Mouse (Mus musculus): Measurements from ENCODE around the gene Slc37a3.
A peak's percentile ranks its signal among the peaks of the same experiment; 100 is the strongest.
"Not testable (repeated sequence)": the region's sequence is repeated elsewhere in the genome, so short reads cannot be mapped to it uniquely, and the experiment has no call there.

The Slc37a3 gene

GRCm38 (mm10) chr6:39379224-39379623, 1.7 kb upstream of the Slc37a3 start:
- DNase-seq (ENCODE audit: low spot score in 2 of 2): peak; percentile 56 to 62

GRCm38 (mm10) chr6:39378161-39378835, 823 bp upstream of the Slc37a3 start:
- DNase-seq (ENCODE audit: low spot score in 2 of 2): not testable (repeated sequence)

- no peak for DNase-seq (ENCODE audit: low spot score in 2 of 2)
These were observed 700 bp downstream of the Slc37a3 start for GRCm38 (mm10) chr6:39376775-39377174.

GRCm38 (mm10) chr6:39373301-39373955, 4.0 kb downstream of the Slc37a3 start:
- no peak for DNase-seq (ENCODE audit: low spot score in 2 of 2)

- peak; percentile 20 to 28 for DNase-seq (ENCODE audit: low spot score in 2 of 2)
These were observed 4.7 kb downstream of the Slc37a3 start for GRCm38 (mm10) chr6:39372727-39373126.

- DNase-seq (ENCODE audit: low spot score in 2 of 2): no peak
These were observed 5.4 kb downstream of the Slc37a3 start for GRCm38 (mm10) chr6:39372042-39372441.

- no peak for DNase-seq (ENCODE audit: low spot score in 2 of 2)
These were observed 7.8 kb downstream of the Slc37a3 start for GRCm38 (mm10) chr6:39369631-39370030.

- DNase-seq (ENCODE audit: low spot score in 2 of 2): no peak
These were observed 14.8 kb downstream of the Slc37a3 start for GRCm38 (mm10) chr6:39362684-39363083.

GRCm38 (mm10) chr6:39359207-39359606, 18.3 kb downstream of the Slc37a3 start:
- not testable (repeated sequence) for DNase-seq (ENCODE audit: low spot score in 2 of 2)

GRCm38 (mm10) chr6:39348946-39349345, 28.5 kb downstream of the Slc37a3 start:
- DNase-seq (ENCODE audit: low spot score in 2 of 2): no peak

- no peak for DNase-seq (ENCODE audit: low spot score in 2 of 2)
These were observed 29.3 kb downstream of the Slc37a3 start for GRCm38 (mm10) chr6:39347880-39348814.

- DNase-seq (ENCODE audit: low spot score in 2 of 2): no peak
These were observed 30.4 kb downstream of the Slc37a3 start for GRCm38 (mm10) chr6:39346991-39347501.

- DNase-seq (ENCODE audit: low spot score in 2 of 2): no peak
These were observed 32.0 kb downstream of the Slc37a3 start for GRCm38 (mm10) chr6:39345430-39345829.

GRCm38 (mm10) chr6:39344020-39344419, 33.5 kb downstream of the Slc37a3 start:
- peak; percentile 72 to 84 for DNase-seq (ENCODE audit: low spot score in 2 of 2)

- DNase-seq (ENCODE audit: low spot score in 2 of 2): peak in 1 of 2 experiments; percentile 19
These were observed 35.7 kb downstream of the Slc37a3 start for GRCm38 (mm10) chr6:39341798-39342197.

GRCm38 (mm10) chr6:39338359-39338758, 39.1 kb downstream of the Slc37a3 start:
- no peak for DNase-seq (ENCODE audit: low spot score in 2 of 2)

GRCm38 (mm10) chr6:39334873-39335272, 42.6 kb downstream of the Slc37a3 start:
- no peak for DNase-seq (ENCODE audit: low spot score in 2 of 2)

GRCm38 (mm10) chr6:39334224-39334623, 43.3 kb downstream of the Slc37a3 start:
- DNase-seq (ENCODE audit: low spot score in 2 of 2): peak; percentile 78 to 79

GRCm38 (mm10) chr6:39331998-39332700, 45.3 kb downstream of the Slc37a3 start:
- DNase-seq (ENCODE audit: low spot score in 2 of 2): no peak

- no peak for DNase-seq (ENCODE audit: low spot score in 2 of 2)
These were observed 46.5 kb downstream of the Slc37a3 start for GRCm38 (mm10) chr6:39330981-39331380.

GRCm38 (mm10) chr6:39320286-39320685, 57.2 kb downstream of the Slc37a3 start:
- no peak for DNase-seq (ENCODE audit: low spot score in 2 of 2)
